Comparison of ENCODE assay signal across 11 mouse cellular contexts in the genomic region with DNA sequence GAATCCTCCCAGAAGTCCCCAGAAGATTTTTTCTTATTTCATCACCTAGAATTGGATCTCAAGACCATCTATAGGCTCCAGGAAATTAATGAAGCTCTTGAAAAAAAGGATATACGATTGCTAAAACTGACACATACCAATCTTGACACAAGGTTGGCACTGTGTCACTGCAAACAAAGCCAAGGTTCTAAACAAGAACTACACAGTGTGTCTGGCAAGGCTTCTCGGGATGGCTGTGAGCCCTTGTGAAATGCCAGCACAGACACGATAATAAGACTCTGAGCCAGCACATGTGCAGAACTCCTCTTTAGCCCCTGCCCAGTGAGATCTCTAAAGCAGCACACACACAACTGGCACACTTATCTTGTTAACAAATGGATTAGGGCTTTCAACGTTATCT. TPM values are rescaled to one million over a fixed set of nuclear protein-coding genes. Genes with fewer than 3 reads are reported as not detected.
DNase-seq lines count a peak whose midpoint lies in the region; TF ChIP-seq lines count a peak whose summit lies in the region.
"Had no signal": no experiment of that assay in that cellular context is flagged by ENCODE, and none has a peak within 500 bp of the region (broad histone marks: within the 10 kb centered on the region; RNA-seq: fewer than 3 reads in every experiment).

No protein-coding gene starts in this region.

- H3K27me3 ChIP-seq in heart, embryonic 10.5 days (ENCODE audit: insufficient read depth, poor library complexity, severe bottlenecking): peaks cover 9% of the 10 kb centered on the region; the same call in 1 of the 2 replicates
- H3K27me3 ChIP-seq in thymus, adult 2 months (ENCODE audit: control insufficient read depth, insufficient read depth, low read length): no peaks in the 10 kb centered on the region

- H3K27ac ChIP-seq in heart, embryonic 10.5 days: no peak overlapping the region
- H3K27ac ChIP-seq in thymus, adult 2 months (ENCODE audit: control insufficient read depth, insufficient read depth, low read length): no peak overlapping the region
- H3K27ac ChIP-seq: hindbrain, embryonic 14.5 days; liver, embryonic 15.5 days; stomach, postnatal 0 days had no signal

- WGBS in heart, embryonic 10.5 days: 49% methylated on average over 4 of the region's 4 CpGs
- WGBS in thymus, adult 2 months: 87% methylated on average over 4 of the region's 4 CpGs

- no peaks in the 10 kb centered on the region for H3K4me1 ChIP-seq in heart, embryonic 10.5 days
- no peaks in the 10 kb centered on the region for H3K4me1 ChIP-seq in thymus, adult 2 months (replicated peaks; ENCODE audit: control insufficient read depth, insufficient read depth, low read length)

- H3K4me3 ChIP-seq in heart, embryonic 10.5 days: no peak overlapping the region
- no peak overlapping the region for H3K4me3 ChIP-seq in thymus, adult 2 months (ENCODE audit: control insufficient read depth, insufficient read depth, low read length)
- H3K4me3 ChIP-seq: liver, embryonic 15.5 days had no signal

- TF ChIP-seq POLR2A in thymus, adult 2 months (IDR thresholded peaks at IDR 0.05; ENCODE audit: control insufficient read depth, extremely low read depth, insufficient read depth, low read length, poor library complexity): no peak

- no peak for TF ChIP-seq CTCF in thymus, adult 2 months (IDR thresholded peaks at IDR 0.05; ENCODE audit: borderline replicate concordance, control insufficient read depth, extremely low read depth, insufficient read depth, low read length, poor library complexity)

- DNase-seq in heart, adult 18-20 months: peak; percentile 50 to 71
- DNase-seq in heart, embryonic 10.5 days (ENCODE audit: low spot score): no peak
- DNase-seq in right cerebral cortex, postnatal 4 days: peak; percentile 24
- DNase-seq in right cerebral cortex, adult 18-20 months: no peak
- DNase-seq in heart, postnatal 10 days: peak; percentile 63 to 67
- DNase-seq in thymus, adult 2 months: no peak
- no peak for DNase-seq in spleen, postnatal 36 days (ENCODE audit: low spot score in 2 of 2)
- DNase-seq: gastrocnemius, postnatal 10 days had no signal

- intact Hi-C loops in heart, postnatal 10 days (cut with DNase I): no loop called here

- H3K36me3 ChIP-seq in heart, embryonic 10.5 days: no peaks in the 10 kb centered on the region
- no peaks in the 10 kb centered on the region for H3K36me3 ChIP-seq in thymus, adult 2 months (ENCODE audit: control insufficient read depth, insufficient read depth, low read length)
- H3K36me3 ChIP-seq: liver, embryonic 15.5 days had no signal

- H3K9me3 ChIP-seq in heart, embryonic 10.5 days: no peaks in the 10 kb centered on the region
- H3K9me3 ChIP-seq: liver, embryonic 15.5 days had no signal

RNA-seq across cellular contexts. Expression of gene Ccnj, which starts 28.5 kb away (rescaled TPM):
- total RNA-seq in heart, adult 18-20 months (2021): 1 to 10 TPM; 3.0 to 3.3 TPM
- 12.3 and 14.7 TPM in 2 replicates for polyA plus RNA-seq in heart, embryonic 10.5 days (2016; fragmentation: Nextera tagmentation; extraction: Ambion mirVana)
- total RNA-seq in heart, postnatal 10 days (2021): 1 to 10 TPM; 7.8 to 8.7 TPM
- polyA plus RNA-seq in thymus, adult 2 months (2012; rRNA removed): 17.6 and 18.8 TPM in 2 replicates

RNA-seq across cellular contexts. Expression of gene Zfp518a, which starts 35.0 kb away (rescaled TPM):
- total RNA-seq in heart, adult 18-20 months (2021): 1 to 10 TPM; 6.9 to 7.1 TPM
- polyA plus RNA-seq in heart, embryonic 10.5 days (2016; fragmentation: Nextera tagmentation; extraction: Ambion mirVana): 9.4 and 10.4 TPM in 2 replicates
- 10 to 100 TPM in 1 of 2 experiments, 1 to 10 TPM in 1; 8.5 to 10.9 TPM for total RNA-seq in heart, postnatal 10 days (2021)
- polyA plus RNA-seq in thymus, adult 2 months (2012; rRNA removed): 1.7 and 2.0 TPM in 2 replicates

Comparison
In these comparisons a context has a peak if more than half of its experiments do, and no peak if none do; other contexts are left out.
1. DNase-seq: peak in heart, adult 18-20 months (2 of 2), right cerebral cortex, postnatal 4 days (single experiment) and heart, postnatal 10 days (2 of 2); none in heart, embryonic 10.5 days (single experiment), right cerebral cortex, adult 18-20 months (single experiment), thymus, adult 2 months (single experiment) and spleen, postnatal 36 days (0 of 2).